Mouse (Mus musculus): ENCODE measurements around the gene Cspg5.

DNA sequence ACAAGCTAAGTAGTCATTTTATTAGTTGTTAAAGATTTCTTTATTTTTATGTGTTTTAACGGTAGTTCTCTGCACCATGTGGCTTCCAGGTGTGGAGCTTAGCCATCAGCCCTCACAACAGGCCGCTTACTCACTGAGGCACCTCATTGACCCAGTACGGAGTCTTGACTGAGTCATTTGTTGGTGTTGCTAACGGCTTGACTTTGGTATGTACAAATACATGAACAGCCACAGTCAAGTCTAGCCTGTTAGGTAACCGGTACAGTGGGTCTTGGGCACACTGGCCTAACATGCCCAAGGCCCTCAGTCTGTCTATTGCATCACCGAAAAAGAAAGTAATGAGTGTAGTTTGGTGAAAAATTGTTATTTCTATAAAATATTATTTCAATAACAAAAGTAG, 14.9 kb upstream of the Cspg5 start:
- TF ChIP-seq E2F4 (IDR thresholded peaks at IDR 0.05; ENCODE audit: insufficient read depth) (no peak), REST (IDR thresholded peaks at IDR 0.05; ENCODE audit: insufficient read depth, insufficient read length) (no peak), POLR2A (IDR thresholded peaks at IDR 0.05; ENCODE audit: insufficient read length, low read depth) (no peak), TCF12 (IDR thresholded peaks at IDR 0.05; ENCODE audit: insufficient read depth, poor library complexity, severe bottlenecking) (no peak), POLR2AphosphoS2 (IDR thresholded peaks at IDR 0.05; ENCODE audit: insufficient read length, low read depth) (no peak), MAX (IDR thresholded peaks at IDR 0.05; ENCODE audit: low read depth) (no peak), CEBPB (IDR thresholded peaks at IDR 0.05; ENCODE audit: insufficient read depth, poor library complexity, severe bottlenecking) (no peak), MYOD1 (IDR thresholded peaks at IDR 0.05; ENCODE audit: control insufficient read depth in 1 of 3, insufficient read length in 2 of 3, low read depth in 2 of 3) (no peak), TCF3 (IDR thresholded peaks at IDR 0.05; ENCODE audit: insufficient read length, low read depth) (no peak), MYOG (IDR thresholded peaks at IDR 0.05; ENCODE audit: control insufficient read depth in 1 of 3, insufficient read depth in 1 of 3, insufficient read length in 2 of 3, low read depth in 2 of 3) (no peak), SRF (IDR thresholded peaks at IDR 0.05; ENCODE audit: control insufficient read depth, insufficient read length, low read depth) (no peak), USF1 (IDR thresholded peaks at IDR 0.05; ENCODE audit: low read depth) (no peak)

Data from myocyte (in vitro differentiated cells).